Mouse (Mus musculus) cortical plate, adult 2 months (tissue): ENCODE measurements around the gene Large1.

ENCODE experiments used
- CTCF ChIP-seq: fragments of 200-500 bp; IDR thresholded peaks from 2 replicates; pipeline ENCODE4 v1.5.1; 2011; ENCODE audit warnings: mild to moderate bottlenecking, control low read depth, low read length; ENCODE audit not compliant: insufficient read depth; ENCODE audit errors: extremely low read depth
- POLR2A ChIP-seq: fragments of 200-500 bp; IDR thresholded peaks from 2 replicates; pipeline ENCODE4 v1.6.1; 2011; ENCODE audit warnings: mild to moderate bottlenecking, low read length, control low read depth; ENCODE audit not compliant: insufficient read depth; ENCODE audit errors: extremely low read depth

DNA sequence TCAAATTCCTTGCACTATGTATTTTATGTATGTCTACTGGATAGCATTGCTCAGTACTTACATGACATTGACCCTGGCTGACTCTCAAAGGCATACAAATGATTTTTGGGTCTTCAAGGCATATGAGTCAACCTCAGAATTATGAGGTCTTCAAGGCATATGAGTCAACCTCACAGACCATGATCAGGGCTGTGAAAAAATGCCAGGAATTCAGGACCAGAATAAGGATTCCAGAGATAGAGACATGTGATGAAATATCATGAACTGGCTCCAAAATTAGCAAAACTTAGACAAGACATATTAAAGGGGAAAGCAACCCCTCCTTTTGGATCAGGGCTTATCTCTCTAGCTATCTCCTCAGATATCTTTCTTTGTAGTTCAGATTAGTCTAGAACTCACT, 43.3 kb downstream of the Large1 start:
- TF ChIP-seq CTCF (no peak), POLR2A (no peak)
